Mouse (Mus musculus): Measurements from ENCODE around the gene Olfr73. TPM values are rescaled to one million over a fixed set of nuclear protein-coding genes. Genes with fewer than 3 reads are reported as not detected.

The Olfr73 gene
- not detected in 2 replicates for polyA plus RNA-seq (2015; fragmentation: Nextera tagmentation; extraction: Ambion mirVana)

DNA sequence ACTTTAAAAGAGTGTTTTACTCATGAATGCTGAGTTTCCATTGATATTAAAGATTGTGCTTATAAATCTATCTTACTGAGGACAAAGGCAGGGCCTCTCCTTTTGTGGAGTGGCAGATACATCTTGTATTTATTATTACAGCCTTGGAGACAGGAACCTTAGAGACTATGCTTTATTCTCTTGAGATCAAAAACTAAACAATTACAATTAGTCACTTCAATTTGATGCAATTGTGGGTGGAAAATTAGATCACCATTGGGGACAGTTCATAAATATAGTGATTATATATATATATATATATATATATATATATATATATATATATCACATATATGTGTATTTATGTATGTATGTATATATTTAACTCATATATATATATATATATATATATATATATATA lies at the start of gene Olfr73:
TSS of gene Olfr73 (minus strand) at position 101 of the 400 bp plus-strand sequence.

DNA sequence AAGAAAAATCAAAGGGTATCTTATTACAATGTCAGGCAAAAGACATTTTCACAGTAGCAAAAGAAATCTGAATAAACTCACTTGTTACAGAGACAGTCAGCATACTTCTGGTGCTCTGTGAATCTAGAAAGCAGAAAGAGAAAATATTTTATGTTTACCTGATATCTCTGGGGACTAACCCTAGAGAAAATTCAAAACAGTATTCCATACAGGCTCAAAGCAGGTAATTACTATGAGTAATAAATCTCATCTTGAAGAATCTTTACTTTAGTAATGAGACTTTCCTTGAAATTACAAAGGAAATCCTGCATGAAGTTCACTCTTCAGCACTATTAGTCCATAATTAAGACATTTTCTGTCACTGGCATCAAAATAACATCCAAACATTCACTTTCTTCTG lies 34.2 kb upstream of the Olfr73 start, which contains the start of gene Olfr1163:
TSS of gene Olfr1163 (minus strand) at position 101 of the 400 bp plus-strand sequence.

DNA sequence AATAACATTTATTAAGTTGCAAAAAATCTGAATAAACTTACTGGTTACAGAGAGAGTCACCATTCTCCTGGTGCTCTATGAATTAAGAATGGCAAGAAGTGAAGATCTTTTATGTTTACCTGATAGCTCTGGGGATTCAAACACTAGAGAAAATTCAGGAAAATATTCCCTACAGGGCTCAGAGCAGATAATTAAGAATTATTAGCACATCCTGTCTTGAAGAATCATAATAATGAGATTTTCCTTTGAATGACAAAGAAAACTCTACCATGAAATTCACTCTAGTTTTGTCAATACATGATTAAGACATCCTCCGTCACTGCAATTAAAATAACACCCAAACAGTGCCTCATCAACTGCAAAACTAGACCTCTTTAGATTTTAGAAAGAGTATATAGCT lies 13.5 kb upstream of the Olfr73 start, which contains the start of gene Olfr1162:
TSS of gene Olfr1162 (minus strand) at position 101 of the 400 bp plus-strand sequence.

DNA sequence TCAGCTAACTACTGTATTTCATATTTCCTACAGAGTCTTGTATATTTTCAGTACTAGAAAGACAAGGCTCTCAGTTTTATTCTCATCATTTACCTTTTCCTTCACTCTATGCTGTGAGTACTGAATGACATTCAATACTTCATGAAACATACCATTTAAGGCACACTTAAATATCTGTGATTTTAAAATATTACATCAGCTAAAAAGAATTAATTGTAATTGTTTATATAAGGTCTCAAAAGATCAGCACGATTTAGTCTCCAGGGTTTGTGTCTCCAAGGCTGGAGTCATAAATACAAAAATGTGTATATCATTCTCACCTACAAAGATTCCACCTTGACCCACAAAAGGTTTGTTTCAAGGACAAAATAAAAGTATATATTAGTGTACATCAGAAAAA lies 15.0 kb downstream of the Olfr73 start, which contains the start of gene Olfr1161:
TSS of gene Olfr1161 (plus strand) at position 301 of the 400 bp plus-strand sequence.

DNA sequence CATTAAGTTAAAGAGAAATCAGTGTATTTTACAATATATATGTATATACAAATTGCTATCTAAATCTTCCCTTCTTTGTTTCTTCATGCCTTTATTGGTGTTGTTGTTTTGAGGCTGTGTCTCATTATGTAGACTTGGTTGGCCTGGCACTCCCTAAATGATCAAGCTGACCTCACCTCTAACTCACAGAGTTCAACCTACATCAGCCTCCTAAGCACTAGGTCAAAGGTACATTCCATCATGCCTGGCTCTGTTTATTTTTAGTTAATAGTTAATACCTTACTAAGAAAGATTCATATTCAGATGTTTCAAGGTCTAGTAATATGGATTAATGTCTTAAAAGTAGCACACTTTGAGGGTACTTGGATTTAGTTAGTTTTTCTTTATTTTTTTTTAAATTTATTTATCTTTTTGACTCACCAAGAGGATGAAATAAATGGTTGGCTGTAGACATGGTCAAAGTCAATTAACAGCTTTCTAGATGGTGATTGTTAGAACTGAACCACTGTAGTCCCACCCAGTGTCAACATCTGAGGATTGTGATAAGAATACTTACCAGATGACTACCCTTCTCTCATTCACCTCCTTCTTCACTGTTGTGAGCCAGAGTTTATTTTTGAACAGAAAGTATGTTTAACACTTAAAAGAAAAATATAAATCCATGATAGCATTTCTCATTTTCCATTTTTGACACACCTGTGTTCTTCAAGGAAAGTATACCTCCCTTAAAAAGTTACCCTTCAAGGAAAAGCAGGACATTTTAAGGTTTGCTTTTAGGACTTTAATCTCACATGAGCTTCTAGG lies 29.8 kb downstream of the Olfr73 start, which contains the start of gene Olfr1160:
TSS of gene Olfr1160 (minus strand) at position 754 of the 804 bp plus-strand sequence.

DNA sequence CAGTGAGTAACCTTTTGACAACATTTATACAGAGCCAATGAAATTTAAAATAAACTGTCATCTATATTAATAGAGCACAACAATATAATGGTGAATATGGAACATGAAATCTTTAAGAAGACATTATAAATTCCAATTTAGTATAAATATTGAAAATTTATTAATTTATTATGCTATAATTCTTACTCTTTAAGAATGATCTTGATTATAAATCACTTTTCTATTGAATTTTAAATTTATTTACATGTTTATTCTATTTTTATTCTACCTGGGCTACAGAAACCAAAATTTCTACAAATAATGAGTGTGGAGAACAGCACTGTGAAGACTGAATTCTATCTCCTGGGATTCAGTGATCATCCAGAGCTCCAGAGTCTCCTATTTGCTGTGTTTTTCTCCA lies 47.7 kb downstream of the Olfr73 start, which contains the start of gene Olfr1158:
TSS of gene Olfr1158 (plus strand) at position 301 of the 400 bp plus-strand sequence.

Other genes with a start within 250 kb of the Olfr73 start
- gene Olfr1143, start 237.1 kb downstream of the Olfr73 start, polyA plus RNA-seq (2015; fragmentation: Nextera tagmentation; extraction: Ambion mirVana) = not detected in 2 replicates
- gene Olfr1145, start 227.9 kb downstream of the Olfr73 start, polyA plus RNA-seq (2015; fragmentation: Nextera tagmentation; extraction: Ambion mirVana) = not detected in 2 replicates
- gene Olfr1148, start 207.2 kb downstream of the Olfr73 start, polyA plus RNA-seq (2015; fragmentation: Nextera tagmentation; extraction: Ambion mirVana) = not detected in 2 replicates
- not detected in 2 replicates for gene Olfr1150-ps1, start 193.7 kb downstream of the Olfr73 start, polyA plus RNA-seq (2015; fragmentation: Nextera tagmentation; extraction: Ambion mirVana)
- not detected in 2 replicates for gene Olfr1151, start 181.8 kb downstream of the Olfr73 start, polyA plus RNA-seq (2015; fragmentation: Nextera tagmentation; extraction: Ambion mirVana)
- gene Olfr1152, start 171.2 kb downstream of the Olfr73 start, polyA plus RNA-seq (2015; fragmentation: Nextera tagmentation; extraction: Ambion mirVana) = 0.02 TPM in 1 of 2 replicates, not detected in the other
- gene Olfr1153, start 142.7 kb downstream of the Olfr73 start, polyA plus RNA-seq (2015; fragmentation: Nextera tagmentation; extraction: Ambion mirVana) = not detected in 2 replicates
- not detected in 2 replicates for gene Olfr1154, start 132.5 kb downstream of the Olfr73 start, polyA plus RNA-seq (2015; fragmentation: Nextera tagmentation; extraction: Ambion mirVana)
- not detected in 2 replicates for gene Olfr1155, start 92.6 kb downstream of the Olfr73 start, polyA plus RNA-seq (2015; fragmentation: Nextera tagmentation; extraction: Ambion mirVana)
- not detected in 2 replicates for gene Olfr1156, start 84.6 kb downstream of the Olfr73 start, polyA plus RNA-seq (2015; fragmentation: Nextera tagmentation; extraction: Ambion mirVana)
- not detected in 2 replicates for gene Olfr1157, start 69.4 kb downstream of the Olfr73 start, polyA plus RNA-seq (2015; fragmentation: Nextera tagmentation; extraction: Ambion mirVana)
- gene Olfr74, start 63.0 kb downstream of the Olfr73 start, polyA plus RNA-seq (2015; fragmentation: Nextera tagmentation; extraction: Ambion mirVana) = not detected in 2 replicates
- not detected in 2 replicates for gene Olfr1158, start 47.6 kb downstream of the Olfr73 start, polyA plus RNA-seq (2015; fragmentation: Nextera tagmentation; extraction: Ambion mirVana)
- not detected in 2 replicates for gene Olfr1160, start 29.4 kb downstream of the Olfr73 start, polyA plus RNA-seq (2015; fragmentation: Nextera tagmentation; extraction: Ambion mirVana)
- not detected in 2 replicates for gene Olfr1161, start 14.9 kb downstream of the Olfr73 start, polyA plus RNA-seq (2015; fragmentation: Nextera tagmentation; extraction: Ambion mirVana)
- gene Olfr1162, start 13.4 kb upstream of the Olfr73 start, polyA plus RNA-seq (2015; fragmentation: Nextera tagmentation; extraction: Ambion mirVana) = not detected in 2 replicates
- gene Olfr1163, start 34.1 kb upstream of the Olfr73 start, polyA plus RNA-seq (2015; fragmentation: Nextera tagmentation; extraction: Ambion mirVana) = not detected in 2 replicates
- not detected in 2 replicates for gene Olfr1164, start 56.3 kb upstream of the Olfr73 start, polyA plus RNA-seq (2015; fragmentation: Nextera tagmentation; extraction: Ambion mirVana)
- gene Olfr1166, start 90.6 kb upstream of the Olfr73 start, polyA plus RNA-seq (2015; fragmentation: Nextera tagmentation; extraction: Ambion mirVana) = not detected in 2 replicates
- not detected in 2 replicates for gene Olfr1167, start 117.5 kb upstream of the Olfr73 start, polyA plus RNA-seq (2015; fragmentation: Nextera tagmentation; extraction: Ambion mirVana)
- not detected in 2 replicates for gene Olfr1168, start 144.2 kb upstream of the Olfr73 start, polyA plus RNA-seq (2015; fragmentation: Nextera tagmentation; extraction: Ambion mirVana)
- not detected in 2 replicates for gene Olfr1170, start 190.6 kb upstream of the Olfr73 start, polyA plus RNA-seq (2015; fragmentation: Nextera tagmentation; extraction: Ambion mirVana)
- not detected in 2 replicates for gene Olfr1173, start 242.2 kb upstream of the Olfr73 start, polyA plus RNA-seq (2015; fragmentation: Nextera tagmentation; extraction: Ambion mirVana)